Mouse (Mus musculus): ENCODE results near the gene Skap1.

- TF ChIP-seq EP300 (IDR thresholded peaks at IDR 0.05; ENCODE audit: low read depth in 1 of 2, low read length in 2 of 2) (no peak), NELFE (IDR thresholded peaks at IDR 0.05; ENCODE audit: low read depth, low read length) (no peak), TBP (IDR thresholded peaks at IDR 0.05; ENCODE audit: low read depth, low read length) (no peak), CTCF (IDR thresholded peaks at IDR 0.05 in 2 of 3, conservative IDR thresholded peaks at IDR 0.05 in 1 of 3; ENCODE audit: control insufficient read depth in 1 of 3, insufficient read depth in 1 of 3, low read depth in 2 of 3, low read length in 3 of 3, poor library complexity in 1 of 3, severe bottlenecking in 1 of 3) (no peak), POLR2AphosphoS2 (IDR thresholded peaks at IDR 0.05; ENCODE audit: low read length) (no peak), POLR2A (IDR thresholded peaks at IDR 0.05; ENCODE audit: control insufficient read depth in 1 of 2, insufficient read depth in 1 of 2, low read depth in 1 of 2, low read length in 2 of 2, poor library complexity in 1 of 2) (no peak), TCF12 (IDR thresholded peaks at IDR 0.05; ENCODE audit: low read depth, low read length) (no peak), MAX (IDR thresholded peaks at IDR 0.05; ENCODE audit: low read length) (no peak), GATA1 (IDR thresholded peaks at IDR 0.05; ENCODE audit: low read depth, low read length) (no peak), E2F4 (IDR thresholded peaks at IDR 0.05; ENCODE audit: borderline replicate concordance, low read depth, low read length) (no peak), MYC (IDR thresholded peaks at IDR 0.05; ENCODE audit: low read depth, low read length) (no peak), ZNF384 (IDR thresholded peaks at IDR 0.05; ENCODE audit: low read depth, low read length) (no peak)
Observed at GRCm38 (mm10) chr11:96728577-96728976, 264.2 kb downstream of the Skap1 start.
